Mouse (Mus musculus) adrenal gland, postnatal 10 days (tissue): ENCODE measurements around the gene Myl12a. TPM values are rescaled to one million over a fixed set of nuclear protein-coding genes. Genes with fewer than 3 reads are reported as not detected.
A peak's percentile ranks its signal among the peaks of the same experiment; 100 is the strongest.

Experiments used
- DNase-seq: peaks from one replicate; pipeline ENCODE4 v3.0.0; 2021; ENCODE audit warnings: mixed read lengths
- total RNA-seq, 2 experiments: library from RNA; stranded (reverse); gene quantifications; 2 replicates each; pipeline ENCODE4 v1.2.3; 2021

Gene Myl12a
- total RNA-seq, 2 experiments from 2014 or later: 324 to 354 TPM

DNA sequence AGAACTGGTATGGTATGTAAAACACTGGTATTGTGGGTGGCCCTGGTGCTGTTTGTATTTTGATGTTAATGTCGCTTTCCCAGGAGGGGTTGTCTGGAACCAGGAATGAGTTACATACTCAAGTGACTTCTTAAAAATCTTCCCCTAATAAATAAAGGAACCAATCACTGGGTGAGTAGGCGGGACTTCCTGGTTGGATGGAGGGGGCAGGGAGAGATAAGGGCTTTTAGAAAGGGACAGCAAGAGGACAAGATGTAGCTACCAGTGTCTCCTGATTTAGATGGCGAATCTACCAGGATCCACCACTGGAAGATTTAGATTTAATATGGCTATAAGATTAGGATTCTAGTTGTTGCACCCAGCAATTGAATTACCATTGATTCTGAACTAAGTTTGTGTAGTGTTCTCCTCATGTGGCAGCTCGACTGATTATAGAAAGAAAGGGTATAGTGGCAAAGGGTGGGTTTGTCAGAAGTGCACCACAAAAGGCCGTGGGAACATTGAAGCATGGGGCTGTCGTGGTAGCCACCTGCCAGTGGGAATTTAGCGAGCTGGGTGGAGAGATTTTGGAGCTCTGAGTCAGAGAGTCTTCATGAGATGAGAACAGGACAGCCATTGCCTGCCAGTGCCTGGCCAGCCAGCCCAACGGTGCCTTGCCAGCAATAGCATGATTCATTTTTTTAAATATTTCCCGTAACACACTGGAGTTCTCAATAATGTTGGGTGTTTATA is 9.4 kb upstream of the Myl12a start:
- DNase-seq: no peak

GRCm38 (mm10) chr17:71010646-71011242 is 8.1 kb upstream of the Myl12a start:
- DNase-seq: no peak

DNA sequence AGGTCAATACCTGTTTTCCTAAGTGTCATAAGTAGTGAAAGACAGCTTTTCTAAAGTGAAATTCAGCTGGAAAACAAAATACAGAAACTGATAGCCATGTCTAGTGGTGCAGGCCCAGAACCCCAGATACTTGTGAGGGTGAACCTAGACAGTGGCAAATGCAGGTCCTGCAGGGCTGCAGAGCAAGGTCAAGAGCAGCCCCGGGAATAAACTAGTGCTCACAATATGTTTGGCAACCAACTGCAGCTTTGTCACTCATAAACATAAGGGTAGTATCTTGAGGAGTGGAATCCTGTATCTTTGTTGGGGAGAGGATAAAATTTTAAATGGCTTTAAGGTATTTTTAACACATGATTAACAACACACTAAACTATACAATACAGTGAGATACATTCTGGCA is 7.1 kb upstream of the Myl12a start:
- no peak for DNase-seq

GRCm38 (mm10) chr17:71008676-71009075 is 6.0 kb upstream of the Myl12a start:
- no peak for DNase-seq

- no peak for DNase-seq
Measured at GRCm38 (mm10) chr17:71006976-71007375, 4.3 kb upstream of the Myl12a start.

GRCm38 (mm10) chr17:71004186-71004960 is 1.7 kb upstream of the Myl12a start:
- DNase-seq: no peak

GRCm38 (mm10) chr17:71003721-71004120 is 1.0 kb upstream of the Myl12a start:
- DNase-seq: no peak

DNA sequence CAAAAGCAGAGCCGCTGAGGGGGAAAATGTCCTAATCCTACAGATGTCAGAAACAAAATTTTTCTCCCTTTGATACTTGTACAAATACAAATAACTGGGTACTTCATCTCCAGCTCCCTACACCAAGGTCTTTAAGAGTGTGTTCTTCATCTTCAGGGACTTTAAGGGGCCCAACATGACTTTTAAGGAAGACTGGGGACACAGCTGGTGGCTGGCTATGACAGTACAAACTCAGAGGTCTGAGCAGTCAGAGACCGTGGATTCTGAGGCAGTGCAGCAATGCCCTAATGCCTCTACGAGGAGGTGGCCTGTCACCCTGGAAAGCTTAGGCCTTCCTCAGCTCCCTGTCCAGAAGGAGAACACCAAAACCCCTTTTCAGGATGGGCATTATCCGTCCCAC is 434 bp upstream of the Myl12a start:
- DNase-seq: no peak

DNA sequence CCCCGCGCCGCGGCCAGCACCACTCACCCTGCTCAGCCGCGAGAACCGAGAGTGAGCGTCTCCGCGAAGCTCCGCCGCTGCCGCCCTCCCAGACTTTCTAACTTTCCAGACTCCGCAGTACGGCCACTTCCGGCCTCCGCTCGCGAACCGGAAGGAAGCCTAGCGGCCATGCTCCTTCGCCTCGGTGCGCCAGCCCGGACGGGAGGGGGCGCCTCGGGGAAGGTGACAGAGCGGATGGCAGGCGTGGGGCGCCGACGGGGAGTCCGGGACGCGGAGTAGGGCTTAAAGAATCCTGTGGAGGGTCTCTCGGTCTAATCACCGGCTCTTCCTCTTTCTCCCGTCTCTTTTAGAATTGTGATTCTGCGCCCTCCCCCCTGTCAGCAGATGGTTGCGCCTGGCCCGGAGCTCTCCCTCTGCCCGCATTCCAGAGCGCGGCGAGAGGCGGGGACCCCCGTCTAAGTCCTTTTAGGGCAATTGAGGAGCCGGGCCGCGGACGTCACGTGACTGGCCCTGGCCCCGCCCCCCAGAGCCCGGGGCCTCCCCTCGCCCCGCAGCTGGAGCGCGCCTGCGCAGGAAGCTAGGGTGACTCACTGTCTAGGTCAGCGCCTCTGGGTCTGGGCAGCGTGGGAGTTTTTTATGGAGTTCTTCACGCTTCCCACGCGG is 466 bp downstream of the Myl12a start, which contains the start of gene Myom1:
Gene Myom1, plus strand, starts transcription at position 553 of the 663 bp plus-strand sequence.
- peak; percentile 99 for DNase-seq

DNA sequence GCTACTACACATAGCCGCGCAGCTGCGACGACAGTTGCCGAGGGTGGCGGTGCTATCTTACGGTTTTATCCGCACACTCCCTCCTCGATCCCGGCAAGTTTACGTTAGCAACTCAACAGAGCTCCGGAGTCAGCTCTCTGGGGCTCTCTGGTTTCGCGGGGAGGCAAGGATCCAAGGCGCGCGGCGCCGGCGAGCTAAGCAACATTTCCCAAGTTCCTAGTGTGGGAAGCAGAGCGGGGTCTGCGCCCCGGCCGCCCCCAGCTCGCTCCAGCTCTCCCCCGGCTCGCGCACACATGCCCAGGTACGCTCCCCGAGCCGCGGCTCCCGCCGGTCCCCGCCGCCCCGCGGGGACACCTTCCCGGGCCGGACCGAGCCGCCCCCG is 988 bp downstream of the Myl12a start:
- peak; percentile 69 for DNase-seq

- no peak for DNase-seq
Measured at GRCm38 (mm10) chr17:71001067-71001466, 1.6 kb downstream of the Myl12a start.

GRCm38 (mm10) chr17:71000255-71000654 is 2.4 kb downstream of the Myl12a start:
- no peak for DNase-seq

GRCm38 (mm10) chr17:70999187-70999586 is 3.5 kb downstream of the Myl12a start:
- DNase-seq: no peak

DNA sequence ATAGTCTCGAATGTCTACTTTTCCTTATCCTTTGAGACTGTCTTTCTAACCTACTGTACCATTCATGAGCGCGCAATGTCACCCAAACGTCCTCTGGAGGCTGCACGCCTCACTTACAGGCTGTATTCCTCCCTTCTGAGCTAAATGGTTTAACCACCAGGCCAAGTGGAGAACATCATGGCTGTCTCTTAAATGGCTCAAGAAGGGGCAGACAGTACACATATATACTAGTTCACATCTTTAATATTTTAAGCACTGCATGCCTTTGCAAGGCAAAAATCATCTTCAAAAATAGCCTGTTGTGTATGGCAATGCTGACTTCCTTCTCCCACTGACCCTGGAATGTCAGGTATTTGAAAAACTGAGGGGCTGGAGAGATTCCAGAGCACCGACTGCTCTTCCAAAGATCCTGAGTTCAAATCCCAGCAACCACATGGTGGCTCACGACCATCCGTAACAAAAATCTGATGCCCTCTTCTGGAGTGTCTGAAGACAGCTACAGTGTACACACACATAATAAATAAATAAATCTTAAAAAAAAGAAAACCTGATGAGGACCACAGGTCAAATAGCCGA is 4.2 kb downstream of the Myl12a start:
- no peak for DNase-seq

DNA sequence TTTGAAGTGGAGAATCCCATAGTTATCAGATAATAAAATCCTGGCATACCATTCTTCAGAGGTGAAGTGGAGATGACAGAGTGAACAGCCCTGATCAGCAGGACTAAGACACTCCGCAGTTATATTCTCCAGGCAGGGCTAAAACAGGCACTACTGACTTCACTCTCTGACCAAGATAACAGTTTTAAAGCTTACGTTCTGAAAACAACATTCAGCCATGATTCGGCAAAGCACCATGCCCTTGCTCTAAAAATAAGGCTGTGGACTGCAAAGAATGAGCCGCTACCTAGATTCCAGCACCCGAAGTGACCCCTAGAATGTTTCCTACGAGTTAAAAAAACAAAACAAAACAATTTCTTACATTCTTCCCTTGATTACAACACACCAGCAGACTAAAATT is 4.8 kb downstream of the Myl12a start:
- no peak for DNase-seq

GRCm38 (mm10) chr17:70995551-70995950 is 7.1 kb downstream of the Myl12a start:
- DNase-seq: no peak

- no peak for DNase-seq
Measured at GRCm38 (mm10) chr17:70994671-70995070, 8.0 kb downstream of the Myl12a start.

DNA sequence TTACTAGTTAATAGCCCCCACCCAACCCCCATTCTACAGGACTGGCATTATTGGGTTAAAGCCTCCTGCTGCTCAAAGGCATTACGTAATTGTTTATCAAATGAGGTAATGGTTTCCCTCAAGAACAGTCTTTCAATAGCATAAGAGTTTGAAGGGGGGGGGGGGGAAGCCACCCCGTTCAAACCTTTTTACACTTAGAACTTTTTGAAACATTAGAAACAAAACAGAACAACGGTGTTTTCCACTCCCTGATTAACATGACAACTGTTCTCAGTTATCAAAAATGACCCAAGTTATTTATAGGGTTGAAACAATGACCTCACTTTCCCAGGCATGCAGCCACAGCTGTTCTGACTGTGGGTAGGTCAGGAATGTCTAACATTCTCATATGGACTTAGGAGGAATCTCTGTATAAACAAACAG is 9.3 kb downstream of the Myl12a start:
- no peak for DNase-seq

- no peak for DNase-seq
Measured at GRCm38 (mm10) chr17:70992662-70993061, 10.0 kb downstream of the Myl12a start.

DNA sequence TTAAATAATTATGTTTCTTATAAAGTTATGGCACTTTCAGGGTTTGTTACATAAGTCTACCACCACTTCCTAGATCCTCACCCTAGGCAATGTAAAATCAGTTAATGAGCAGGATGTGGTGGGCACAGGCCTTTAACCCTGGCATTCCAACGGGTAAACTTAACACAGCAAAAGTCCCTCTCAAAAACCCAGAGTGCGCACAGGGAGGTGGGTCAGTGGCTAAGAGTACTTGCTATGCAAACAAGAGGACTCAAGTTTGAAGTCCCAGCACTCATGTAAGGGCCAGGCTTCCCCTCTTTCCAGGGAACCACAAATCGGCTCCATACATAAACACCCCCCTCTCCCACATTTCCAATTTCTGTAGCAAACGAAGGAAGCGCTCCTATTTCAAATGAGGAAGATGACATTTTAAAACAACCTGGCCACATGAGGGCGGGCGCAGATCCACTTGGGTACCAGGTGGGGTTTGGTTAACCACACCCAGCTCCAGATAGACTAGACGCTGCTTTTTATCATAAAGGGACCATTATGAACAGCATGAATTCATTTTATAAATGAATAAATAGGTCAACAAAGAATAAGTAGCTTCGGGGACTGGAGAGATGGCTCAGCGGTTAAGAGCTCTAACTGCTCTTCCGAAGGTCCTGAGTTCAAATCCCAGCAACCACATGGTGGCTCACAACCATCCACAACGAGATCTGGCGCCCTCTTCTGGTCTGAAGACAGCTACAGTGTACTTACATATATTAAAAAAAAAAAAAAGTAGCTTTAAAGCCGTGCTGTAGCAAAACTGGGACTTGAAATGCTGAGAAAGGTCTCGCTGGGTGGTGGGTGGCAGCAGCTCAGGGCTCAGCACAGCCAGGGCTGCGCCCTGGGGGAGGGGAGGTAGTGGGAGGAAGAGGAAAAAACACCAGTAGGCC is 10.7 kb downstream of the Myl12a start:
- no peak for DNase-seq
